Mouse (Mus musculus): ENCODE data around the gene Pa2g4. TPM values are rescaled to one million over a fixed set of nuclear protein-coding genes. Genes with fewer than 3 reads are reported as not detected.

Gene Pa2g4
- polyA plus RNA-seq, 1 experiment, result 396 TPM

DNA sequence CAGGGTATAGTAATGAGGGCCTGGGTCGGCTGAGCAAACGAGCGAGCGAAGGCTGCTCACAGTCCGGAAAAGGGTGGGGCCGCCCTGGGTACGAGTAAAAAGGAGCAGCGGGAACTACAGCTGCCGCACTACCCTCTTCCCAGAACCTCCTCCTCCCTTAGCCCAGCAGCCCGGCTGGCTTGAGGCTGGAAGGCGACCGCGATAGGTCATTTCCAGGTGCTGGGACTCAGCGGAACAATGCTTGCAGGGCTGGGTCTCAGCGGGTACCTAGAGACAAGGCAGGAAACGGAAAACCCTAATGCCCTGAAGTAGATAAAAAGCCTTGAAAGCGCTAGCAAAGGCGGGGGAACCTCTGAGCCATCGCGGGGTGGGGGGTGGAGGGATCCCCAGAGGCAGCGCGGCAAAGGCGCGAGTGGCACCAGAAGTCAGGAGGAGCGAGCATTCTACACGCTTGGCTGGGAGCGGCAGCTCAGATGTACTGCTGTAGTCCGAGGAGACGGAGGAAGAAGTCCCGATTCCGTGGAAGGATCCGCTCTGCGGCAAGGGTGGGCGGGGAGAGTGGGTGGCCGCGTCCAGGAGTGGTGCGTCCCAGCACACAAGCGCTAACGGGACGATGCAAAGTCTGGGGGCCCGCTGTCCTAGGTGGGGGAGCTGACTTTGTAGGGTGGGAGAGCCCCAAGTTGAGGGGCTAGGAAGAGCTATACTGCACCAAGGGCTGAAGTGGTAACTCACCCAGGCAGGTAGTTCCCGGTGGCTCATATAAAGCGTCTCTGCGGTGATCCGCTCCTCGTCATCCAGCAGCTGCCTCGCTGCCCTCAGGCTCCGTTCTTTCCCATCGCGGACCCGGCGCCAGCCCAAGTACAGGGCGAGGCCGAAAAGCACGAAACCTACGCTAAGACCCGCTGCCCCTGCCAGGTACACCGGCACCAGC, 40.8 kb downstream of the Pa2g4 start:
- Histone ChIP-seq H3K9ac (ENCODE audit: low read depth, poor library complexity, severe bottlenecking) (peak overlapping the region; percentile 75), H3K9me3 (replicated peaks; ENCODE audit: control insufficient read depth, insufficient read depth, low read length, poor library complexity, severe bottlenecking) (no peaks in the 10 kb centered on the region), H3K4me1 (ENCODE audit: control insufficient read depth, insufficient read depth, low read length) (no peaks in the 10 kb centered on the region), H3K4me3 (ENCODE audit: low read depth, low read length) (peak overlapping the region; percentile 85), H3K27me3 (ENCODE audit: control insufficient read depth, insufficient read depth, low read length, poor library complexity, severe bottlenecking) (no peaks in the 10 kb centered on the region), H3K36me3 (ENCODE audit: control insufficient read depth, insufficient read depth, low read length, poor library complexity, severe bottlenecking) (no peaks in the 10 kb centered on the region), H3K27ac (ENCODE audit: insufficient read depth, low read length) (no peak overlapping the region)
- TF ChIP-seq CTCF (IDR thresholded peaks at IDR 0.05; ENCODE audit: low read depth, low read length), result no peak
- TF ChIP-seq EP300 (IDR thresholded peaks at IDR 0.05; ENCODE audit: insufficient read depth, low read depth, low read length), result no peak; the same call in 1 of the 2 replicates
- no peak for TF ChIP-seq POLR2A (IDR thresholded peaks at IDR 0.05; ENCODE audit: insufficient read depth, low read length)

DNA sequence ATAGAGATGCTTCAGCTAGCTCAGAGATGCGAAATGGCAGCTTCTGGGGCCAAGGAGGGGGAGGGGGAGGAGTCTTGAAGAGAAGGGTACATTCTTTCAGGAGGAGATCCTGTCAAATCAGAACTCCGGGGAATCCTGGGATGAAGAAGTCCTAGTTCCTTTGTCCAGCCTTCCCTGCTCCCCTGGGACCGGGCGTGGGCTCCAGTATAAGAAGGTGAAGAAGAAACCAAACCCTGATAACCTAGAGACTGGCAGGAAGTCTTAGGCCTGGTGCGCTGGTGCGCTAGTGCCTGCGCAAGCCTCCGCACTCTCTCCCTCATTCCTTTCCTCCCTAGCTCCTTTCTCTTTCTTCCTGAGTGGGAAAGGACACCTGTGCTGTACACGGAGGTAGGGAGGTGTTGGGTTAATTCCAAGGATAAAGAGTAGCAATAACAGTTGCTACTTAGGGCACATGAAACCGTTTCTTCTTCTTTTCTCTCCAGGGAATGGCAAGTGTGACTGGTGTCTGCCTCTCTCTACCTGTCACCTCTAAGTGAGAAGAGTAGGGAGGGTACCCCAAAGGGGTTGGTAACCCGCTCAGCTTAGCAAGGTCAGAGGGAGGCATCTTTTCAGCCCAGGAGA, 41.6 kb downstream of the Pa2g4 start:
- H3K27me3 ChIP-seq (ENCODE audit: control insufficient read depth, insufficient read depth, low read length, poor library complexity, severe bottlenecking), result no peaks in the 10 kb centered on the region
- peak overlapping the region; percentile 85 for H3K4me3 ChIP-seq (ENCODE audit: low read depth, low read length)
- TF ChIP-seq EP300 (IDR thresholded peaks at IDR 0.05; ENCODE audit: insufficient read depth, low read depth, low read length) (no peak), CTCF (IDR thresholded peaks at IDR 0.05; ENCODE audit: low read depth, low read length) (no peak), POLR2A (IDR thresholded peaks at IDR 0.05; ENCODE audit: insufficient read depth, low read length) (no peak)
- peak overlapping the region; percentile 75; the same call in 1 of the 2 replicates for H3K9ac ChIP-seq (ENCODE audit: low read depth, poor library complexity, severe bottlenecking)
- no peaks in the 10 kb centered on the region for H3K9me3 ChIP-seq (replicated peaks; ENCODE audit: control insufficient read depth, insufficient read depth, low read length, poor library complexity, severe bottlenecking)
- no peaks in the 10 kb centered on the region for H3K36me3 ChIP-seq (ENCODE audit: control insufficient read depth, insufficient read depth, low read length, poor library complexity, severe bottlenecking)
- H3K4me1 ChIP-seq (ENCODE audit: control insufficient read depth, insufficient read depth, low read length), result no peaks in the 10 kb centered on the region
- no peak overlapping the region for H3K27ac ChIP-seq (ENCODE audit: insufficient read depth, low read length)

DNA sequence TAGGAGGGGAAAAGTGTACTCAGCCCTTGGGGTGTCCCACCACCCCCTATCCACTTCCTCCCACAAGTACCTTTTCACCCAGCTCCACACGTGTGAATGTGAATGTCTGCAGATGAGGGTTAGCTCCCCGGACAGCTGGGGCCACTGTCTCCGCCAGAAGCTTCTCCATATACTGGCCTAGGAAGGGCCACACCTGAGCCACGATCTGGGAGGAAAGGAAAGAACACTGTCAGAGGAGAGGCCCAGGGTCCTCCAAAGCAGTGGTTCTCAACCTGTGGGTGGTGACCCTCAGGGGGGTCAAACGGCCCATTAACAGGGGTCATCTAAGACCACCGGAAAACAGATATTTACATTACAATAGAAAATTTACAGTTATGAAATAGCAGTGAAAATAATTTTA, 43.4 kb downstream of the Pa2g4 start:
- no peak overlapping the region for H3K27ac ChIP-seq (ENCODE audit: insufficient read depth, low read length)
- no peak overlapping the region for H3K9ac ChIP-seq (ENCODE audit: low read depth, poor library complexity, severe bottlenecking)
- no peaks in the 10 kb centered on the region for H3K4me1 ChIP-seq (ENCODE audit: control insufficient read depth, insufficient read depth, low read length)
- no peak overlapping the region for H3K4me3 ChIP-seq (ENCODE audit: low read depth, low read length)
- H3K27me3 ChIP-seq (ENCODE audit: control insufficient read depth, insufficient read depth, low read length, poor library complexity, severe bottlenecking), result no peaks in the 10 kb centered on the region
- no peaks in the 10 kb centered on the region for H3K9me3 ChIP-seq (replicated peaks; ENCODE audit: control insufficient read depth, insufficient read depth, low read length, poor library complexity, severe bottlenecking)
- TF ChIP-seq POLR2A (IDR thresholded peaks at IDR 0.05; ENCODE audit: insufficient read depth, low read length) (no peak), CTCF (IDR thresholded peaks at IDR 0.05; ENCODE audit: low read depth, low read length) (no peak), EP300 (IDR thresholded peaks at IDR 0.05; ENCODE audit: insufficient read depth, low read depth, low read length) (no peak)
- H3K36me3 ChIP-seq (ENCODE audit: control insufficient read depth, insufficient read depth, low read length, poor library complexity, severe bottlenecking), result no peaks in the 10 kb centered on the region

DNA sequence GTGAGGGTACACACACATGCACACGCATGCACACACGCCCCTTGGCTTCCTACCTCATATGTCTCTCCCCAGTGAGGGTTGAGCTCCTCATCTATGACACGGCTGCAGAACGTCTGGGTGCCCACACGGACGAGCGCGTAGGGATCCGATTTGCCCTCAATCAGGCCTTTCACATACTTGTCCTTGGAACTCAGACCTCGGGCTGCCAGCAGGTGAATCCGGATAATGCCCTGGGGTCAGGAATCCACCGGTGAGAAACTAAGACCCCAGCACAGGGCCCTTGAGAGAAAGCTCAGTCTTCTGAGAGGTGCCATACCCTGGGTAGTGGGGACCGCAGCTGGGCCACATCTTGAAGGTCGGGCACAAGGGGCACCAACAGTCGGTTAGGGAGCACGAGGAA, 45.2 kb downstream of the Pa2g4 start:
- Histone ChIP-seq H3K9ac (ENCODE audit: low read depth, poor library complexity, severe bottlenecking) (no peak overlapping the region), H3K27me3 (ENCODE audit: control insufficient read depth, insufficient read depth, low read length, poor library complexity, severe bottlenecking) (no peaks in the 10 kb centered on the region), H3K4me1 (ENCODE audit: control insufficient read depth, insufficient read depth, low read length) (peaks cover 2% of the 10 kb centered on the region), H3K4me3 (ENCODE audit: low read depth, low read length) (no peak overlapping the region), H3K27ac (ENCODE audit: insufficient read depth, low read length) (no peak overlapping the region), H3K36me3 (ENCODE audit: control insufficient read depth, insufficient read depth, low read length, poor library complexity, severe bottlenecking) (no peaks in the 10 kb centered on the region), H3K9me3 (replicated peaks; ENCODE audit: control insufficient read depth, insufficient read depth, low read length, poor library complexity, severe bottlenecking) (no peaks in the 10 kb centered on the region)
- no peak for TF ChIP-seq CTCF (IDR thresholded peaks at IDR 0.05; ENCODE audit: low read depth, low read length)
- no peak for TF ChIP-seq EP300 (IDR thresholded peaks at IDR 0.05; ENCODE audit: insufficient read depth, low read depth, low read length)
- no peak for TF ChIP-seq POLR2A (IDR thresholded peaks at IDR 0.05; ENCODE audit: insufficient read depth, low read length)

DNA sequence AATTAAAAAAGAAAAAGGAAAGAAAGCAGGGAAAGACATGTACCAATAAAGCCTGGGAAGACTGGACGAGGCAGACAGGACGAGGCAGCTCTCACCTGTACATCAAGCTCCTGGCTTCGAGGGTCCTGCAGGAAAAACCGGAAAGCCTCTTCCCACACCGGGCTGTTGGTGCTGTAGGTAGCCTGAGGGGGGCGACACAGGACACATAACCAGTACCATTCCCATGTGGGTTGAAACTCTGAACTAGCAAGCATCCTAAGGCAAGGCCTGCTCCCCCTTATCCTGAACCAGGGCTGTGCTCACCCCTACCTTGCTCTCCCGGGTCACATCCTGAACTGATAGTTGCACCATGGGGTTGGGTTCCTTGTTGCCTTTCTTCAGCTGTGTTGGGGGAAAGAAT, 47.0 kb downstream of the Pa2g4 start:
- peak; percentile 78 for TF ChIP-seq CTCF (IDR thresholded peaks at IDR 0.05; ENCODE audit: low read depth, low read length)
- TF ChIP-seq POLR2A (IDR thresholded peaks at IDR 0.05; ENCODE audit: insufficient read depth, low read length), result no peak
- TF ChIP-seq EP300 (IDR thresholded peaks at IDR 0.05; ENCODE audit: insufficient read depth, low read depth, low read length), result no peak
- H3K9me3 ChIP-seq (replicated peaks; ENCODE audit: control insufficient read depth, insufficient read depth, low read length, poor library complexity, severe bottlenecking), result no peaks in the 10 kb centered on the region
- no peak overlapping the region for H3K4me3 ChIP-seq (ENCODE audit: low read depth, low read length)
- H3K27me3 ChIP-seq (ENCODE audit: control insufficient read depth, insufficient read depth, low read length, poor library complexity, severe bottlenecking), result no peaks in the 10 kb centered on the region
- H3K36me3 ChIP-seq (ENCODE audit: control insufficient read depth, insufficient read depth, low read length, poor library complexity, severe bottlenecking), result no peaks in the 10 kb centered on the region
- H3K4me1 ChIP-seq (ENCODE audit: control insufficient read depth, insufficient read depth, low read length), result peaks cover 4% of the 10 kb centered on the region
- no peak overlapping the region for H3K9ac ChIP-seq (ENCODE audit: low read depth, poor library complexity, severe bottlenecking)
- H3K27ac ChIP-seq (ENCODE audit: insufficient read depth, low read length), result no peak overlapping the region

DNA sequence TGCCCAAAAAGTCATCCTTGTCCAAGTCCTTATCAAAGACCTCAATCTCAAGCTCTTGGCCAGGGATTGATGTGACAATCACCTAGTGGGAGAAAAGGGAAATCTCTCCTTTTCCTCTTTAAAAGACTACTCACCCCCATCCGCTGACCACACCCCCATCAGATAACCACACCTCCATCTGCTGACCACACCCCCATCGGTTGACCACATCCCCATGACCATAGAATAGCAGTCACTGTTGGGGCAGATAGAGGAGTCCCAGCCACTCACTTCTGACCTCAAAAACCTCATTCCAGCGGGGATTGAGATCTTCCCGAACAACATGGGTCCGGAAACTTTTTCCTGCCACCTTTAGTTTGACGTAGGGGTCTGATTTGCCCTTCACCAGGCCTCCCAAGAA, 49.1 kb downstream of the Pa2g4 start:
- no peaks in the 10 kb centered on the region for H3K27me3 ChIP-seq (ENCODE audit: control insufficient read depth, insufficient read depth, low read length, poor library complexity, severe bottlenecking)
- H3K27ac ChIP-seq (ENCODE audit: insufficient read depth, low read length), result no peak overlapping the region
- 0 out of 2 replicates have a peak, but pooled peaks cover 4% of the 10 kb centered on the region for H3K36me3 ChIP-seq (ENCODE audit: control insufficient read depth, insufficient read depth, low read length, poor library complexity, severe bottlenecking)
- TF ChIP-seq POLR2A (IDR thresholded peaks at IDR 0.05; ENCODE audit: insufficient read depth, low read length), result no peak
- TF ChIP-seq EP300 (IDR thresholded peaks at IDR 0.05; ENCODE audit: insufficient read depth, low read depth, low read length), result no peak
- TF ChIP-seq CTCF (IDR thresholded peaks at IDR 0.05; ENCODE audit: low read depth, low read length), result no peak
- H3K9ac ChIP-seq (ENCODE audit: low read depth, poor library complexity, severe bottlenecking), result no peak overlapping the region
- H3K9me3 ChIP-seq (replicated peaks; ENCODE audit: control insufficient read depth, insufficient read depth, low read length, poor library complexity, severe bottlenecking), result no peaks in the 10 kb centered on the region
- H3K4me3 ChIP-seq (ENCODE audit: low read depth, low read length), result no peak overlapping the region
- H3K4me1 ChIP-seq (ENCODE audit: control insufficient read depth, insufficient read depth, low read length), result peaks cover 4% of the 10 kb centered on the region
